Mouse (Mus musculus): ENCODE measurements around the gene Gm1043. TPM values are rescaled to one million over a fixed set of nuclear protein-coding genes. Genes with fewer than 3 reads are reported as not detected.

Gm1043 gene
- 1.8 TPM in 2 replicates for polyA plus RNA-seq (2015; fragmentation: Nextera tagmentation; extraction: Ambion mirVana)

DNA sequence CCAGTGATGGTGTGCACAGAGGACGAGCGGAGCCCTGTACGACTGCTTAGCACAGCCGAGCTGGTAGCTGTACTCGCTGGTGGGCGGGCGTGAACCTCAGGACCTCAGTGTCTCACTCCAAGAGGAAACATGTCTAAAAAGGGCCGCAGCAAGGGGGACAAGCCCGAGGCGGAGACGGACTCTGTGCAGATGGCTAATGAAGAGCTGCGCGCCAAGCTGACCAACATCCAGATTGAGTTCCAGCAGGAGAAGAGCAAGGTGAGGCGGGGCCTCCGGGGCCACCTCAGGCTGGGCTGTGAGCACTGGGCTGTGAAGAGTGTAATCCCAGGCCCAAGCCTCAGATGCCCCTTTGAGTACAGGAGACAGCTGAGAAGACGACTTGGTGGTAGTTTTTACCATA lies at the start of gene Gm1043:
Gene Gm1043 (plus strand): TSS at position 130 of the 400 bp plus-strand sequence.
- no peak within 1 kb of the TSS for H3K4me2 ChIP-seq (ENCODE audit: low read length)
- ATAC-seq = no peak
- 81% methylated on average over 16 of the region's 16 CpGs for WGBS
- no peak within 1 kb of the TSS for H3K4me3 ChIP-seq (ENCODE audit: low read length)
- H3K36me3 ChIP-seq (ENCODE audit: control insufficient read depth, insufficient read depth, low read length) = peaks cover 11% of the 10 kb centered on the region
- peaks cover 2% of the 10 kb centered on the region; the same call in 1 of the 2 replicates for H3K27me3 ChIP-seq (replicated peaks; ENCODE audit: control insufficient read depth, insufficient read depth, low read length)
- no peak within 1 kb of the TSS for H3K9ac ChIP-seq (ENCODE audit: low read depth, low read length)
- no peaks in the 10 kb centered on the region for H3K9me3 ChIP-seq (ENCODE audit: control insufficient read depth, low read length)
- H3K27ac ChIP-seq (ENCODE audit: low read depth, low read length) = no peak within 1 kb of the TSS
- peaks cover 10% of the 10 kb centered on the region for H3K4me1 ChIP-seq (ENCODE audit: control insufficient read depth, insufficient read depth, low read depth, low read length)

DNA sequence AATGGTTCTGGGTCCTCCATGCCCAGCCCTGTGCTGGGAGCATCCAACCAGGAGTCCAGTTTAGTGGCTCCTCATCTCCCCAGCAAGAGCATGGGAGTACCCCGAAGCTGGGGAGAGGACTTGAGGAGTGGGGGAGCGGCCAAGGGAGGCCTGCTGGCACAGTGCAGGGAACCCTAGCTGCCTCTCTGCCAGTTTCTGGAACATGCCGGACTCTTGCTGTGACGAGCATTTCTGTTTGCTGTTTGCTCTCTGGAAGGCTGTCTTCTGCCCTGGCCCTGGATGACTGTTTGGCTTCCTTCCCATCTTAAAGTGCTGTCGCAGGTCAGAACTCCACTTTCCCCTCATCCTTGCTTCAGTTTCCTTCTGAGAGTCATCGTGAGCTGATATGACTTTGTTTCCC lies 49.3 kb upstream of the Gm1043 start:
- H3K4me3 ChIP-seq (ENCODE audit: low read length) = no peak overlapping the region
- H3K4me2 ChIP-seq (ENCODE audit: low read length) = no peak overlapping the region
- H3K4me1 ChIP-seq (ENCODE audit: control insufficient read depth, insufficient read depth, low read depth, low read length) = peaks cover 2% of the 10 kb centered on the region; the same call in 1 of the 2 replicates
- H3K9me3 ChIP-seq (ENCODE audit: control insufficient read depth, low read length) = no peaks in the 10 kb centered on the region
- H3K36me3 ChIP-seq (ENCODE audit: control insufficient read depth, insufficient read depth, low read length) = no peaks in the 10 kb centered on the region
- no peak overlapping the region for H3K27ac ChIP-seq (ENCODE audit: low read depth, low read length)
- no peaks in the 10 kb centered on the region for H3K27me3 ChIP-seq (replicated peaks; ENCODE audit: control insufficient read depth, insufficient read depth, low read length)
- no peak overlapping the region for H3K9ac ChIP-seq (ENCODE audit: low read depth, low read length)
- 72% methylated on average over 6 of the region's 6 CpGs for WGBS
- no peak; the same call in 1 of the 2 replicates for ATAC-seq

DNA sequence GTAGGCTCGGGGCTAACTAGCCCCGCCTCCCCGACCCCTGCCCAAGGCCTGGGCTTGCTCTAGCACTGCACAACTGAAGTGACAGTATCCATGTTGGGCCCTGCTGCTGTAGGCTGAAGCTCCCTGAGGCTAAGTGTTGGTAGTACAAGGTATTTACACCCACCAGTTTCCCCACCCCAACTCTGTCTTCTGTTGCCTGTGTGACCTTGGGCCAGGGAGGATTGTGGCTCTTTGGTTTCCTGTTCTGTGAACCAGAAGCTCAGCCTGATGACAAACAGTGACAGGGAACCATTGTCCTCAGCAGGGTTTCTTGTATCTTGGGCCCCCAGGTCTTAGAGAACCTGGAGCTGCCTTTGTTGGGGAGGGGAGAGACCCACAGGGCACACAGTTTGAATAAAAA lies 48.3 kb upstream of the Gm1043 start:
- Histone ChIP-seq H3K4me2 (ENCODE audit: low read length) (no peak overlapping the region), H3K4me3 (ENCODE audit: low read length) (no peak overlapping the region), H3K36me3 (ENCODE audit: control insufficient read depth, insufficient read depth, low read length) (no peaks in the 10 kb centered on the region), H3K4me1 (ENCODE audit: control insufficient read depth, insufficient read depth, low read depth, low read length) (peaks cover 2% of the 10 kb centered on the region; the same call in 1 of the 2 replicates), H3K9ac (ENCODE audit: low read depth, low read length) (no peak overlapping the region), H3K27ac (ENCODE audit: low read depth, low read length) (no peak overlapping the region), H3K9me3 (ENCODE audit: control insufficient read depth, low read length) (no peaks in the 10 kb centered on the region), H3K27me3 (replicated peaks; ENCODE audit: control insufficient read depth, insufficient read depth, low read length) (no peaks in the 10 kb centered on the region)
- WGBS = 83% methylated on average over 3 of the region's 3 CpGs
- ATAC-seq = no peak

DNA sequence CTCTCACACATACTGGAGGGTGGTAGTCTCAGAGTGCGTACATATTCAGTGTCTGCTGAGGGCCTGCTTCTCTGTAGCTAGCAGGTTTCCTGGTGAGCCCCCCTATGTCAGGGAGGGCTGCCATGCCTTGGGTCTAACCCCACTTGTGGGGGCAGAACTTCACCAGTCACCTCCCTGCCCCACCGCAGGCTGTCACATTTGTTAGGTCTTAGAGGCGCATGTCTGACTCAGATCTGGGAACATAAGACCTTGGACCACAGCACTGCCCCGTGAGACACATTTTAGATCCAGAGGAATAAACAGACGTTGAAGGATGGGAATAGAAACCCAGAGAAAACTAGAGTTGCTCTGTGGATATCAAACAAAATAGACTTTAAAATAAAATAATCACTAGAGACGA lies 45.3 kb upstream of the Gm1043 start:
- Histone ChIP-seq H3K36me3 (ENCODE audit: control insufficient read depth, insufficient read depth, low read length) (no peaks in the 10 kb centered on the region), H3K9me3 (ENCODE audit: control insufficient read depth, low read length) (no peaks in the 10 kb centered on the region), H3K4me1 (ENCODE audit: control insufficient read depth, insufficient read depth, low read depth, low read length) (peaks cover 2% of the 10 kb centered on the region; the same call in 1 of the 2 replicates), H3K9ac (ENCODE audit: low read depth, low read length) (no peak overlapping the region), H3K27ac (ENCODE audit: low read depth, low read length) (no peak overlapping the region), H3K4me2 (ENCODE audit: low read length) (no peak overlapping the region), H3K27me3 (replicated peaks; ENCODE audit: control insufficient read depth, insufficient read depth, low read length) (no peaks in the 10 kb centered on the region), H3K4me3 (ENCODE audit: low read length) (no peak overlapping the region)
- 77% methylated on average over 6 of the region's 6 CpGs for WGBS
- ATAC-seq = no peak

DNA sequence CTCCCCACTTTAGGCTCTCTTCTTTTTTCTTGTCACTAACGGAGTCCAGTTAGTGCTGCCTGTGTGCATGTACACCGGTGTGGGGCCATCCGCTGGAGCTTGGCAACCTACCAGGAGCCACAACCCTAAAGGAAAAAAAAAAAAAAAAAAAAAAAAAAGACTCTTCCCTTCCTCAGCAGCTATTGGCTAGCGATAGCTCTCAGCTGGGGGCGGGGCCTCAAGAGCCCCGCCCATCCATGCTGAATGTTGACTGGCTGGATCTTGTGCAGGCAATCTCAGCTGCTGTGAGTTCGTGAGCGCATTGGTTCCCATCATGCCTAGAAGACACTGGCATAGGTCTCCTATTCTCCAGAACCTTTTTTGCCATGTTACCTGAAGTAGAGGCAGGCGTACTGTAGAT lies 44.5 kb upstream of the Gm1043 start:
- no peak overlapping the region for H3K4me3 ChIP-seq (ENCODE audit: low read length)
- no peak overlapping the region for H3K27ac ChIP-seq (ENCODE audit: low read depth, low read length)
- H3K4me2 ChIP-seq (ENCODE audit: low read length) = no peak overlapping the region
- ATAC-seq = no peak
- peaks cover 2% of the 10 kb centered on the region; the same call in 1 of the 2 replicates for H3K4me1 ChIP-seq (ENCODE audit: control insufficient read depth, insufficient read depth, low read depth, low read length)
- 23% methylated on average over 9 of the region's 9 CpGs for WGBS
- no peaks in the 10 kb centered on the region for H3K9me3 ChIP-seq (ENCODE audit: control insufficient read depth, low read length)
- H3K9ac ChIP-seq (ENCODE audit: low read depth, low read length) = no peak overlapping the region
- no peaks in the 10 kb centered on the region for H3K36me3 ChIP-seq (ENCODE audit: control insufficient read depth, insufficient read depth, low read length)
- no peaks in the 10 kb centered on the region for H3K27me3 ChIP-seq (replicated peaks; ENCODE audit: control insufficient read depth, insufficient read depth, low read length)

DNA sequence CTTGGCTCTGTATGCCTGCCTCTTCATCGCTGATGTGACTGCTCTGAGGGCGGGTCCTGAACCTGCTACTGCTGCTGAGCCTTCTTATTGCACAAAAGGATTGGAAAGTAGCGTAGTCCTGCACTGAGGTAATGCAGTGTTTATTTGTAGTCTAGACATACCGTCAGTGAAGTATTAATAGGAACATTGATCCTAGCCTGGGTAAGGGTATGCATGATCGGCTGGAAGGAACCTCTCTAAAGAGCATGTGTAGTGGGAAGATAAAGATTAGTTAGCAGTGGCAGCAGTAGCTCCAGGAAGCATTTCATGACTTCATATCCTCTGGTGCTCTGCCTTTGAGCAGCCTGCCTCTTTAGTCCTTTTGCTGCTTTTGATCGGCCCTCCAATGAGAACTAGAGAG lies 43.5 kb upstream of the Gm1043 start:
- no peaks in the 10 kb centered on the region for H3K9me3 ChIP-seq (ENCODE audit: control insufficient read depth, low read length)
- no peaks in the 10 kb centered on the region for H3K27me3 ChIP-seq (replicated peaks; ENCODE audit: control insufficient read depth, insufficient read depth, low read length)
- no peak overlapping the region for H3K27ac ChIP-seq (ENCODE audit: low read depth, low read length)
- ATAC-seq = peak; percentile 10; the same call in 1 of the 2 replicates
- H3K4me1 ChIP-seq (ENCODE audit: control insufficient read depth, insufficient read depth, low read depth, low read length) = no peaks in the 10 kb centered on the region
- H3K4me2 ChIP-seq (ENCODE audit: low read length) = no peak overlapping the region
- no peak overlapping the region for H3K9ac ChIP-seq (ENCODE audit: low read depth, low read length)
- no peaks in the 10 kb centered on the region for H3K36me3 ChIP-seq (ENCODE audit: control insufficient read depth, insufficient read depth, low read length)
- 52% methylated on average over 6 of the region's 6 CpGs for WGBS
- H3K4me3 ChIP-seq (ENCODE audit: low read length) = no peak overlapping the region

DNA sequence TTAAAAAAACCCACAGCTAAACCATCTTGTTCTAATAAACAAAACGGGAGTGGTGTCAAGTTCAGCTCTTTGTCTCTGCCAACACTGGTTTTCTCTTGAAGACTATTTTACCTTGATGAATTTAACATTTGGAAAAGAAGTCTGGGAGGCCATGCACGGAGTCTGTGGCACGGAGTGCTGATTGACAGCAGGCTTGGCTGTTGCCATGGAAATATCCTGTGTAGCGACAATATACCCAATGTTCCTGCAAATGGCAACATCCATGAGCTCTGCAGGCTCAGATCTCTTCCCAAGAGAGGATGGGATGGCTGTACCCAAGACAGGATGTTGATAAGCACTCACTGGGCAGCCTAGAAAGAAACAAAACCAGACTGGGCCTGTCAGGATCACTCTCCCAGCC lies 42.2 kb upstream of the Gm1043 start:
- H3K4me3 ChIP-seq (ENCODE audit: low read length) = no peak overlapping the region
- ATAC-seq = no peak
- WGBS = 28% methylated on average over 4 of the region's 4 CpGs
- no peaks in the 10 kb centered on the region for H3K27me3 ChIP-seq (replicated peaks; ENCODE audit: control insufficient read depth, insufficient read depth, low read length)
- no peak overlapping the region for H3K27ac ChIP-seq (ENCODE audit: low read depth, low read length)
- no peak overlapping the region for H3K9ac ChIP-seq (ENCODE audit: low read depth, low read length)
- H3K36me3 ChIP-seq (ENCODE audit: control insufficient read depth, insufficient read depth, low read length) = no peaks in the 10 kb centered on the region
- no peak overlapping the region for H3K4me2 ChIP-seq (ENCODE audit: low read length)
- no peaks in the 10 kb centered on the region for H3K4me1 ChIP-seq (ENCODE audit: control insufficient read depth, insufficient read depth, low read depth, low read length)
- H3K9me3 ChIP-seq (ENCODE audit: control insufficient read depth, low read length) = no peaks in the 10 kb centered on the region

DNA sequence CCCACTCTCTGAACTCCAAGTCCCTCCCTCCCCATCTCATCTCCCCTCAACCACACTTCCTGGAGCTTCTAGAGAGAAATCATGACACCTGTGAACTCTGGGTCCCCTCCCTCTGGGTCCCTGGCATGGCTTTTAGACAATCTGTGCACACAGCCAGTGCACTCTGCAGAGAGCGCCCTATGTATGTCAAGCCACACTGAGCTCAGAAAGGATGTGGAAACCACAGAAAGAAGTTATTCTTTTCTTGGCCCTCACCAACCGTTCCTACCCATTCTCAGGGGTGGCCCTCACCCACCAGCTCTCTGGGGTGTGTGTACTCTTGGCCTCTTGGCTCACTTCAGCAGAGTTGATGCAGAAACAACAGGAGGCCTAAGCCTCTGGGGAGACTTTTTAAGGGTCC lies 40.4 kb upstream of the Gm1043 start:
- no peak for ATAC-seq

DNA sequence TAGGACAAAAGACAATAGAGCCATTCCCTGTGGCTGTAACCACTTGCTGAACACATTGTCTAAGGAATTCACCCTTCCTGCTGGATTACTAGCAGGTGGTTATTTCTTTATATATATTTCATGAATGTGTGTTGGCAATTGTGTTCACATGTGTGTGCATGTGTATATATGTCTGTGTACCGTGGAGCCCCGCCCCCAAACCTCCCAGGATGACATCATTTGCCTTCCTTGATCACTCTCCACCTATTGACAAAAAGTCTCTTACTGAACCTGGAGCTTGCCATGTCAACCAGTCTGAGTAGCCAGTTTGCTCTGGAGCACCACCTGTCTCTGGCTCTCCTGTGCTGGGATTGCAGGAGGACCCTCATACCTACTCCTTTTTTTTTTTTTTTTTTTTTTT lies 39.6 kb upstream of the Gm1043 start:
- 91% methylated on average over 2 of the region's 2 CpGs for WGBS
- ATAC-seq = no peak

More for the DNA sequence above, 40.4 kb upstream of the Gm1043 start:
- Histone ChIP-seq H3K27ac (ENCODE audit: low read depth, low read length) (no peak overlapping the region), H3K36me3 (ENCODE audit: control insufficient read depth, insufficient read depth, low read length) (no peaks in the 10 kb centered on the region), H3K27me3 (replicated peaks; ENCODE audit: control insufficient read depth, insufficient read depth, low read length) (no peaks in the 10 kb centered on the region), H3K4me3 (ENCODE audit: low read length) (no peak overlapping the region), H3K4me2 (ENCODE audit: low read length) (no peak overlapping the region), H3K9me3 (ENCODE audit: control insufficient read depth, low read length) (no peaks in the 10 kb centered on the region), H3K9ac (ENCODE audit: low read depth, low read length) (no peak overlapping the region), H3K4me1 (ENCODE audit: control insufficient read depth, insufficient read depth, low read depth, low read length) (no peaks in the 10 kb centered on the region)
- WGBS = 80% methylated on average over 2 of the region's 2 CpGs

DNA sequence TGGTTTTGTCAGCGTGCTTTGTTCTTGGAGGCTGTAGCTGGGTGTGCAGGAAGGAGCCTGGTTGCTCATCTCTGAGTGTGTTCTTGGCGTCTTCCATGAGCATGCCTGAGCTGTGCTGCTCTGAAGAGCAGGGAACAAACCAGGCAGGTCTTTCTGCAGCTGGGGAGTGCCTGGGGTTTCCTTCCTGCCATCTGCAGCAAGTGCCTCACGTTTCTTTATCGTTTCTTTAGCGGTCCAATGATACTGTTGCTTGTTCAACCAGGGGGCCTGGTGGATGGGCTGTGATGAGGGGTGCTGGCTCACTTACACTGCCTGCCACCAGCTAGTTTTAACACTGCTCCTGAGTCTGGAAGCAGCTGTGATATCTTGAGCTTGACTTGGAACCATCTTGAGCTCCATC lies 38.4 kb upstream of the Gm1043 start:
- no peaks in the 10 kb centered on the region for H3K36me3 ChIP-seq (ENCODE audit: control insufficient read depth, insufficient read depth, low read length)
- H3K9me3 ChIP-seq (ENCODE audit: control insufficient read depth, low read length) = no peaks in the 10 kb centered on the region
- ATAC-seq = no peak
- H3K4me1 ChIP-seq (ENCODE audit: control insufficient read depth, insufficient read depth, low read depth, low read length) = no peaks in the 10 kb centered on the region
- H3K27me3 ChIP-seq (replicated peaks; ENCODE audit: control insufficient read depth, insufficient read depth, low read length) = no peaks in the 10 kb centered on the region
- H3K4me3 ChIP-seq (ENCODE audit: low read length) = no peak overlapping the region
- 54% methylated on average over 5 of the region's 5 CpGs for WGBS
- H3K27ac ChIP-seq (ENCODE audit: low read depth, low read length) = no peak overlapping the region
- no peak overlapping the region for H3K9ac ChIP-seq (ENCODE audit: low read depth, low read length)
- H3K4me2 ChIP-seq (ENCODE audit: low read length) = no peak overlapping the region

More for the DNA sequence above, 39.6 kb upstream of the Gm1043 start:
- Histone ChIP-seq H3K9ac (ENCODE audit: low read depth, low read length) (no peak overlapping the region), H3K9me3 (ENCODE audit: control insufficient read depth, low read length) (no peaks in the 10 kb centered on the region), H3K4me2 (ENCODE audit: low read length) (no peak overlapping the region), H3K4me3 (ENCODE audit: low read length) (no peak overlapping the region), H3K27ac (ENCODE audit: low read depth, low read length) (no peak overlapping the region), H3K36me3 (ENCODE audit: control insufficient read depth, insufficient read depth, low read length) (no peaks in the 10 kb centered on the region), H3K4me1 (ENCODE audit: control insufficient read depth, insufficient read depth, low read depth, low read length) (no peaks in the 10 kb centered on the region), H3K27me3 (replicated peaks; ENCODE audit: control insufficient read depth, insufficient read depth, low read length) (no peaks in the 10 kb centered on the region)

Measured in hindbrain, embryonic 16.5 days (tissue).